Mouse (Mus musculus): Measurements from ENCODE around the gene Arhgap23. TPM values are rescaled to one million over a fixed set of nuclear protein-coding genes. Genes with fewer than 3 reads are reported as not detected.

Gene Arhgap23
- total RNA-seq, 2 experiments from 2014 or later = 66.5 to 75.0 TPM

GRCm38 (mm10) chr11:97546804-97547411, 131.6 kb downstream of the Arhgap23 start:
- no peak for DNase-seq (ENCODE audit: low spot score in 2 of 2)

DNA sequence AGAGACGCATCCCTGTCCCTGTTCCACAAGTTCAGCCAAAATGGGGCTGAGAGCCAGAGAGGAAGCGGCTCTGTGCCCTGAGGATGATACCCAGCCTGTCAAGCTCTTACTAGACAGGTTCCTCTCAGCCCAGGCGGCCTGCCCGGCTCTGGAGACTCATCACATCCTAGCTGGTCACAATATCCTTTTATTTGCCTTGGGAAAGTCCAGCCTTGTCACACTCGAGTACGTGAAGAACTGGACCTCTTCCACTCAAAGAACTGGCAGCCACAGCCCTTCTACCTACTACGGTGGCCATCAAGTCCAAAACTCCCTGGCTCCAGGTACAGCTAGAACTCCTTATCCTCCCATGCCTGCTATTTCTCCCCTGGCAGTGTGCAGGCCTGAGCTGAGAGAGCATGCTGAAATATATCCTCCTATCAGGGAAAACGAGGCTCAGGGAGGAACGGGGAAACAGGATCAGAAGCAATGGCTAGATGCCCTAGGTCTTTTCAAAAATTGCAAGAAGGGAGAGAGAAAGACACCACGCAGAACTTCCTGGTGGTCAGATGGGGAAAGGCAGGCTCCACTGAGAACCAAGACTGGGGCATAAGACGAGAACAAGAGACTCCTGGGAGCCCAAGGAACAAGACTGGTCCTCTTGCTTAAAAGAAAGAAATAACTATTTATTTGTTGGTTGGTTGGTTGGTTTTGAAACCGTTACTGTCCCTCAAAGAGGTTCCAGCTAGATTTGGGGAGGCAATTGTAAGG, 132.8 kb downstream of the Arhgap23 start:
- DNase-seq (ENCODE audit: low spot score in 2 of 2) = no peak

DNA sequence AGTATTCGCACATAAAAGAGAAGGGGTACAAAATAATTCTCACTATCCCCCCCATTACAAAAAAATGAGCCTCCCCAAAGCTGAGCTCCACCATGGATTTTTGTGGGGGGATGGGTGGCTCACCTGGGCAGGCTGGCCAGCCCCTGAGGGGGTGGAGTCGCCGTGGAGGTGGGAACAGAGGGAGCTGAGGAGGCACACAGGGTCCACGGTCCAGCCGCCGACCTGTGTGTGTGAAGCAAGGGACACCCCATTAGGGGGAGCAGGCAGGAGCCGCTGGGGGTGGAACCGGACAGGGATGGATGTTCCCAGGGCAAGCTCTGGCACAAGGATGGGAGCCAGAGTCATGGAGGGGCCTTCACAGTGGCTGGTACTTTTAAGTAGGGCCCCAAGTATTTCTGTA, 133.4 kb downstream of the Arhgap23 start:
- DNase-seq (ENCODE audit: low spot score in 2 of 2) = no peak

Other genes starting within 250 kb of the Arhgap23 start
- gene Kpnb1, start 227.7 kb upstream of the Arhgap23 start, total RNA-seq (2021) = 100 to 1,000 TPM; 118 to 121 TPM
- 100 to 1,000 TPM; 136 to 140 TPM for gene Npepps, start 134.9 kb upstream of the Arhgap23 start, total RNA-seq (2021)
- gene Mrpl45, start 99.8 kb upstream of the Arhgap23 start, total RNA-seq (2021) = 10 to 100 TPM; 27.7 to 30.7 TPM
- under 1 TPM; 0.09 to 0.12 TPM for gene Gpr179, start 63.5 kb upstream of the Arhgap23 start, total RNA-seq (2021)
- 10 to 100 TPM; 80.9 to 92.7 TPM for gene Socs7, start 53.0 kb upstream of the Arhgap23 start, total RNA-seq (2021)
- not detected for gene 4933428G20Rik, start 84.8 kb downstream of the Arhgap23 start, total RNA-seq (2021)
- gene Srcin1, start 160.7 kb downstream of the Arhgap23 start, total RNA-seq (2021) = 100 to 1,000 TPM; 246 to 287 TPM
- 100 to 1,000 TPM; 103 to 109 TPM for gene Epop, start 214.2 kb downstream of the Arhgap23 start, total RNA-seq (2021)
- 100 to 1,000 TPM; 135 to 149 TPM for gene Mllt6, start 247.9 kb downstream of the Arhgap23 start, total RNA-seq (2021)

Measured in left cerebral cortex, adult 18-20 months (tissue).